Mouse (Mus musculus) kidney, adult 2 months (tissue): ENCODE results near the gene Cyp27b1.

Experiments
- CTCF ChIP-seq: fragments of 200-500 bp; conservative IDR thresholded peaks from 2 replicates; pipeline ENCODE4 v1.5.1; 2011; ENCODE audit warnings: low read depth, mild to moderate bottlenecking, control low read depth, low read length, moderate library complexity, mixed read lengths; ENCODE audit not compliant: insufficient read depth, insufficient read length
- POLR2A ChIP-seq: fragments of 200-500 bp; IDR thresholded peaks from one replicate; pipeline ENCODE4 v1.6.1; 2011; ENCODE audit warnings: low read depth, low read length, control low read depth

DNA sequence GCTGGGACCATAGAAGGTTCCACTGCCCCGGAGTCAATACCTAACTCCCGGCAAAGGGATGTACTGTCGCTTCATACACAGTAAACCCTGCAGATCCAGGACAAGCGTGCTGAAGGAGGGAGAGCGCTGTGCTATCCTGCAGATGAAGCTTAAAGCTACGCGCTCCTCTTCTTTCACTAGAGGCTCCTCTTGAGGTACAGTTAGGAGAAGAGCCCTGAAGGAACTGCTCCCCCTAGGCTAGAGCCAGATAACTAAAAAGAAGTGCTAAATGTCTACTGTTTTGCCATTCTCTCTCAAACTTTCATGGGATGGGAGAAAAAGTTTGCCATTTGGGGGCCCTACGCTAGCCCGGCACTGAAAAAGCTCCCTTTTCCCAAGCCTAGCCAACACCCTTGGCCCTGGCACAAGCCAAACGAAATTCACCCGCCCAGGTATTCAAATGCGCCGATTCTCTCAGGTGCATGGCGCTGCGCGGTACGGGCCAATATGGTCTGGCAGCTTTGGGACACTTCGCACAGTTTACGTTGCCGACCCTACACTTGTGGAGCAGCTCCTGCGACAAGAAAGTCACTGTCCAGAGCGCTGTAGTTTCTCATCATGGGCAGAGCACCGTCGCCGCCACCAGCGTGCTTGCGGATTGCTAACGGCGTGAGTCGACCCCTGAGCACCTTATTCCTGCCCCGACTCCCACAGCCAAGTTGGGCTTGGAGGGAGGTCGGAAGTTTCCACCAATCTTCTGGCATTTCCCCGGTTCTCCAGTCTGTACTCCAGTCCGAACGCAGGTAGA is 751 bp downstream of the Cyp27b1 start:
- TF ChIP-seq CTCF (no peak), POLR2A (no peak)
